Mouse (Mus musculus) hindbrain, postnatal 0 days (tissue): ENCODE results near the gene Saxo2. TPM values are rescaled to one million over a fixed set of nuclear protein-coding genes. Genes with fewer than 3 reads are reported as not detected.

ENCODE experiments used
- ATAC-seq: fragments of 200-750 bp; cut with Nextera tagmentation; 2 replicates; pipeline ENCODE4 v1.8.0; 2017; ENCODE audit warnings: mild to moderate bottlenecking, moderate TSS enrichment, moderate library complexity
- DNase-seq: peaks from one replicate; pipeline ENCODE4 v3.0.0-alpha.2; 2015; ENCODE audit warnings: low spot score
- H3K27ac ChIP-seq: fragments of 300-500 bp; sonication (generic); 2 replicates; pipeline ENCODE4 v1.5.1; 2014; ENCODE audit warnings: mild to moderate bottlenecking
- H3K27me3 ChIP-seq: fragments of 300-500 bp; sonication (generic); 2 replicates; pipeline ENCODE4 v1.6.1; 2014; ENCODE audit warnings: low read length, mixed read lengths; ENCODE audit not compliant: insufficient read depth
- H3K36me3 ChIP-seq: fragments of 300-500 bp; sonication (generic); 2 replicates; pipeline ENCODE4 v1.6.1; 2014; ENCODE audit warnings: low read length, mixed read lengths; ENCODE audit not compliant: insufficient read depth
- H3K4me1 ChIP-seq: fragments of 300-500 bp; sonication (generic); 2 replicates; pipeline ENCODE4 v1.6.1; 2014; ENCODE audit warnings: antibody characterized with exemption, low read length, mixed read lengths; ENCODE audit not compliant: insufficient read depth
- H3K4me2 ChIP-seq: fragments of 300-500 bp; sonication (generic); 2 replicates; pipeline ENCODE4 v1.6.1; 2014; ENCODE audit warnings: low read depth, mild to moderate bottlenecking, low read length, moderate library complexity, mixed read lengths
- H3K4me3 ChIP-seq: fragments of 300-500 bp; sonication (generic); 2 replicates; pipeline ENCODE4 v1.5.1; 2014; ENCODE audit warnings: low read length
- H3K9ac ChIP-seq: fragments of 300-500 bp; sonication (generic); replicated peaks from 2 replicates; pipeline ENCODE4 v1.6.1; 2014; ENCODE audit warnings: mild to moderate bottlenecking, low read length, moderate library complexity, mixed read lengths
- H3K9me3 ChIP-seq: fragments of 300-500 bp; sonication (generic); 2 replicates; pipeline ENCODE4 v1.6.1; 2016; ENCODE audit warnings: low read length, mixed read lengths
- CTCF ChIP-seq: IDR thresholded peaks from 2 replicates; pipeline ENCODE4 v1.5.1; 2016; ENCODE audit warnings: antibody characterized with exemption, control low read depth, low read depth
- WGBS: fragments of 180-500 bp; shearing (Covaris S2); extraction: QIAGEN DNeasy Blood & Tissue Kit; methylation state at CpG from one replicate; pipeline ENCODE4 v1.1.7; 2014; 5-methylcytosine and 5-hydroxymethylcytosine counted together
- polyA plus RNA-seq: library from polyadenylated mRNA; unstranded; fragments of >200 nt; fragmentation: Nextera tagmentation; extraction: Ambion mirVana; gene quantifications from 2 replicates; pipeline ENCODE4 v1.2.1, GENCODE M21; 2015
- total RNA-seq: library from RNA; depleted of rRNA; stranded (reverse); fragments of >200 nt; gene quantifications from 2 replicates; pipeline ENCODE4 v1.2.3, GENCODE M21; 2014; rRNA removed

Saxo2 gene
- total and polyA plus RNA-seq, 2 experiments from 2014 or later: 21.6 to 44.8 TPM

DNA sequence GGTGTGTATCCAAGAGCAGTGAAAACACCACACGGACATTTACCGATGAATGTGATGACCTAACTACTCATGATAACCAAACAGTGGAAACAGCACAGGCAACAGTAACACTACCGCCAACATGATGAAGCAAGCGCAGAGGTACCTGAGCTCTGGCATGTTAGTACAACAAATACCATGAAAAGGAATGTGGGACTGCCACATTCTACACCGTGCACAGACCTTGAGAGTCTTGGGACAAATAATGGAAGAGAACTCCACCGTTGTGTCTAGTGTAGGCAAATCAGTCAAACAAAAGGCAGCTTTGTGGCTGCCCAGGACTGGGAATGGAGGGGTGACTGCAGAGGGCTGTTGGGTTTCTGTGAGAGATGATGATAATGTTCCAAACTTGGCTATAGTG lies 42.9 kb downstream of the Saxo2 start:
- no peaks in the 10 kb centered on the region for H3K36me3 ChIP-seq
- ATAC-seq: no peak
- no peak overlapping the region for H3K27ac ChIP-seq
- H3K9ac ChIP-seq: no peak overlapping the region
- no peak overlapping the region for H3K4me2 ChIP-seq
- no peak for DNase-seq
- no peaks in the 10 kb centered on the region for H3K4me1 ChIP-seq
- 90% methylated on average over 6 of the region's 6 CpGs for WGBS
- no peaks in the 10 kb centered on the region for H3K27me3 ChIP-seq
- H3K4me3 ChIP-seq: no peak overlapping the region
- H3K9me3 ChIP-seq: no peaks in the 10 kb centered on the region
- no peak for TF ChIP-seq CTCF

DNA sequence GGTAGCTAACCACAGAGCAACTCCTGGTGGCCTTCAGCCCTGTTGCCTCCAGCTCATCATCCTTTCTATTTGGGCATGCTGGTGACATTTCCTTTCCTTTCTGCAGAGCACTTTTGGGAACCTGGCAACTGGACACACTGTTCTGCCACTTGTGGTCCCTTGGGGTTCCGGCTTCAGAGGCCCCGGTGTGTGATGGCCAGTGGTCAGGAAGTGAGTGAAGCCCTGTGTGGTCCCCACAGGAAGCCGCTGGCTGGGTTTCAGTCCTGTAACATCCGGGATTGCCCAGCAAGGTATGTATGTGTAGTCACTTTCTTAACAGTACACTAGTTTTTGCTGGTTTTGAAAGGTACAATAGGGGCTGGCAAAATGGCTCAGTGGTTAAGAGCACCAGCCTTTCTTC lies 46.3 kb downstream of the Saxo2 start:
- no peaks in the 10 kb centered on the region for H3K9me3 ChIP-seq
- H3K9ac ChIP-seq: no peak overlapping the region
- no peak for ATAC-seq
- WGBS: 86% methylated on average over 4 of the region's 4 CpGs
- no peak for DNase-seq
- H3K4me1 ChIP-seq: no peaks in the 10 kb centered on the region
- no peak overlapping the region for H3K27ac ChIP-seq
- no peaks in the 10 kb centered on the region for H3K36me3 ChIP-seq
- H3K4me2 ChIP-seq: no peak overlapping the region
- H3K4me3 ChIP-seq: no peak overlapping the region
- no peak for TF ChIP-seq CTCF
- H3K27me3 ChIP-seq: no peaks in the 10 kb centered on the region

GRCm38 (mm10) chr7:82590931-82591330 lies 57.4 kb downstream of the Saxo2 start:
- WGBS: 90% methylated on average over 6 of the region's 6 CpGs
- ATAC-seq (no peak), DNase-seq (no peak)
- H3K4me3 ChIP-seq: no peak overlapping the region
- H3K27ac ChIP-seq: no peak overlapping the region
- H3K4me1 ChIP-seq: no peaks in the 10 kb centered on the region
- no peaks in the 10 kb centered on the region for H3K9me3 ChIP-seq
- H3K36me3 ChIP-seq: no peaks in the 10 kb centered on the region
- H3K4me2 ChIP-seq: no peak overlapping the region
- H3K27me3 ChIP-seq: no peaks in the 10 kb centered on the region
- no peak overlapping the region for H3K9ac ChIP-seq
- no peak for TF ChIP-seq CTCF

Other genes starting within 250 kb of the Saxo2 start
- gene Efl1, start 86 bp upstream of the Saxo2 start, total RNA-seq: 8.3 and 14.1 TPM in 2 replicates
- gene Efl1, start 86 bp upstream of the Saxo2 start, polyA plus RNA-seq: 19.6 and 20.6 TPM in 2 replicates
- 91.3 and 92.0 TPM in 2 replicates for gene Mex3b, start 218.8 kb upstream of the Saxo2 start, total RNA-seq
- gene Mex3b, start 218.8 kb upstream of the Saxo2 start, polyA plus RNA-seq: 14.1 and 15.8 TPM in 2 replicates